Mouse (Mus musculus) cerebellum, adult 9-11 months (tissue): ENCODE measurements around the gene Kifc5b.

Experiments used
- DNase-seq: peaks from one replicate; pipeline ENCODE4 v3.0.0; 2022

Gene Kifc5b

GRCm38 (mm10) chr17:26947231-26948100, 30.6 kb downstream of the Kifc5b start:
- DNase-seq = peak; percentile 65

- peak; percentile 68 for DNase-seq
Observed at GRCm38 (mm10) chr17:26948316-26949050, 31.6 kb downstream of the Kifc5b start.

GRCm38 (mm10) chr17:26949051-26949577, 32.2 kb downstream of the Kifc5b start:
- peak; percentile 67 for DNase-seq

- no peak for DNase-seq
Observed at GRCm38 (mm10) chr17:26949866-26950265, 33.0 kb downstream of the Kifc5b start.

- no peak for DNase-seq
Observed at GRCm38 (mm10) chr17:26950560-26951288, 33.8 kb downstream of the Kifc5b start.

GRCm38 (mm10) chr17:26951406-26951805, 34.5 kb downstream of the Kifc5b start:
- DNase-seq = peak; percentile 61

- no peak for DNase-seq
Observed at GRCm38 (mm10) chr17:26951952-26952877, 35.3 kb downstream of the Kifc5b start.

GRCm38 (mm10) chr17:26953201-26953600, 36.3 kb downstream of the Kifc5b start:
- no peak for DNase-seq

GRCm38 (mm10) chr17:26953726-26954125, 36.8 kb downstream of the Kifc5b start:
- no peak for DNase-seq

- no peak for DNase-seq
Observed at GRCm38 (mm10) chr17:26956309-26956708, 39.4 kb downstream of the Kifc5b start.

- peak; percentile 5 for DNase-seq
Observed at GRCm38 (mm10) chr17:26956895-26957294, 40.0 kb downstream of the Kifc5b start.

- peak; percentile 5 for DNase-seq
Observed at GRCm38 (mm10) chr17:26957872-26958271, 41.0 kb downstream of the Kifc5b start.

GRCm38 (mm10) chr17:26958880-26959279, 42.0 kb downstream of the Kifc5b start:
- DNase-seq = peak; percentile 10

GRCm38 (mm10) chr17:26959815-26960214, 42.9 kb downstream of the Kifc5b start:
- peak; percentile 6 for DNase-seq

- DNase-seq = no peak
Observed at GRCm38 (mm10) chr17:26961572-26962240, 44.8 kb downstream of the Kifc5b start.

GRCm38 (mm10) chr17:26966993-26967392, 50.1 kb downstream of the Kifc5b start:
- DNase-seq = no peak

GRCm38 (mm10) chr17:26967477-26967876, 50.6 kb downstream of the Kifc5b start:
- DNase-seq = no peak

GRCm38 (mm10) chr17:26968200-26968611, 51.3 kb downstream of the Kifc5b start:
- DNase-seq = no peak

GRCm38 (mm10) chr17:26969257-26969656, 52.4 kb downstream of the Kifc5b start:
- no peak for DNase-seq

GRCm38 (mm10) chr17:26970221-26970620, 53.3 kb downstream of the Kifc5b start:
- no peak for DNase-seq

GRCm38 (mm10) chr17:26971247-26971905, 54.5 kb downstream of the Kifc5b start:
- no peak for DNase-seq
